Mouse (Mus musculus): ENCODE measurements at regions not wholly inside any gene's neighbourhood (a gene's known extent, or its start where the extent isn't known, plus 50 kb on each side); places are given as distances from the start of the nearest gene placed in this dataset.

- Histone ChIP-seq H3K36me3 (ENCODE audit: control insufficient read depth, insufficient read depth, low read length) (no peaks in the 10 kb centered on the region), H3K9me3 (ENCODE audit: control insufficient read depth, low read length) (no peaks in the 10 kb centered on the region), H3K27me3 (ENCODE audit: control insufficient read depth, insufficient read depth, low read length) (no peaks in the 10 kb centered on the region; the same call in 1 of the 2 replicates), H3K27ac (replicated peaks; ENCODE audit: low read depth, low read length) (no peak overlapping the region), H3K4me3 (replicated peaks; ENCODE audit: low read depth, low read length) (no peak overlapping the region), H3K4me2 (ENCODE audit: low read length) (no peak overlapping the region), H3K9ac (replicated peaks; ENCODE audit: low read length) (no peak overlapping the region), H3K4me1 (ENCODE audit: control insufficient read depth, insufficient read depth, low read length) (no peaks in the 10 kb centered on the region)
- DNase-seq = no peak
- WGBS = 31% methylated on average over 1 of the region's 1 CpGs
- ATAC-seq (ENCODE audit: low FRiP score, low TSS enrichment) = no peak
Measured at GRCm38 (mm10) chr10:21469961-21470360, 92.9 kb downstream of the Aldh8a1 start.

GRCm38 (mm10) chr10:21470589-21470988, 93.5 kb downstream of the Aldh8a1 start:
- no peaks in the 10 kb centered on the region for H3K4me1 ChIP-seq (ENCODE audit: control insufficient read depth, insufficient read depth, low read length)
- H3K27me3 ChIP-seq (ENCODE audit: control insufficient read depth, insufficient read depth, low read length) = no peaks in the 10 kb centered on the region; the same call in 1 of the 2 replicates
- H3K27ac ChIP-seq (replicated peaks; ENCODE audit: low read depth, low read length) = no peak overlapping the region
- H3K9me3 ChIP-seq (ENCODE audit: control insufficient read depth, low read length) = no peaks in the 10 kb centered on the region
- no peak overlapping the region for H3K4me2 ChIP-seq (ENCODE audit: low read length)
- no peaks in the 10 kb centered on the region for H3K36me3 ChIP-seq (ENCODE audit: control insufficient read depth, insufficient read depth, low read length)
- H3K4me3 ChIP-seq (replicated peaks; ENCODE audit: low read depth, low read length) = no peak overlapping the region
- 69% methylated on average over 20 of the region's 20 CpGs for WGBS
- no peak overlapping the region for H3K9ac ChIP-seq (replicated peaks; ENCODE audit: low read length)
- DNase-seq (no peak), ATAC-seq (ENCODE audit: low FRiP score, low TSS enrichment) (no peak)

GRCm38 (mm10) chr10:21474242-21474641, 97.2 kb downstream of the Aldh8a1 start:
- Histone ChIP-seq H3K9me3 (ENCODE audit: control insufficient read depth, low read length) (no peaks in the 10 kb centered on the region), H3K9ac (replicated peaks; ENCODE audit: low read length) (no peak overlapping the region), H3K27ac (replicated peaks; ENCODE audit: low read depth, low read length) (no peak overlapping the region), H3K4me3 (replicated peaks; ENCODE audit: low read depth, low read length) (no peak overlapping the region), H3K4me2 (ENCODE audit: low read length) (no peak overlapping the region), H3K27me3 (ENCODE audit: control insufficient read depth, insufficient read depth, low read length) (no peaks in the 10 kb centered on the region), H3K4me1 (ENCODE audit: control insufficient read depth, insufficient read depth, low read length) (no peaks in the 10 kb centered on the region), H3K36me3 (ENCODE audit: control insufficient read depth, insufficient read depth, low read length) (no peaks in the 10 kb centered on the region)
- ATAC-seq (ENCODE audit: low FRiP score, low TSS enrichment) (no peak), DNase-seq (no peak)
- WGBS = 73% methylated on average over 7 of the region's 7 CpGs

DNA sequence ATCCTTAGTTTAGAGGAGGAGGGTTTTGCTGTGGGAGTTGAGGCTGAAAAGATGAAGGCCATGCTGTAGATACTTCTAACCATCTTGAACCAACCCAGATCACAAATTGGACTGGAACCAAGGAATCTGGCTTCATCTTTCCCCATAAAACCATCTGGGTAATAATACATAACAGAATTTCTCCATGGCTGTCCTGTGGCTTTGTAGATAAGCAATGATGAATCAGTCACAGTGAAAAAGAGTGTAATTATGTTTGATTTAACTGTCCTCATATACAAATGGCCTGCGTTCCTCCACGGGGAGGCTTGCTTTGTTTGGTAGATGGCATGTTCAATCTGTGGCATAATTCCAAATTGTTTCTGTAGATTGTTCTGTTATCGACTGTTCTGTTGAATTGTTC, 100.9 kb downstream of the Aldh8a1 start:
- H3K27ac ChIP-seq (replicated peaks; ENCODE audit: low read depth, low read length) = no peak overlapping the region
- no peak overlapping the region for H3K4me3 ChIP-seq (replicated peaks; ENCODE audit: low read depth, low read length)
- no peak overlapping the region for H3K9ac ChIP-seq (replicated peaks; ENCODE audit: low read length)
- no peaks in the 10 kb centered on the region for H3K4me1 ChIP-seq (ENCODE audit: control insufficient read depth, insufficient read depth, low read length)
- DNase-seq (no peak), ATAC-seq (ENCODE audit: low FRiP score, low TSS enrichment) (no peak)
- H3K36me3 ChIP-seq (ENCODE audit: control insufficient read depth, insufficient read depth, low read length) = no peaks in the 10 kb centered on the region
- peaks cover 5% of the 10 kb centered on the region for H3K9me3 ChIP-seq (ENCODE audit: control insufficient read depth, low read length)
- H3K4me2 ChIP-seq (ENCODE audit: low read length) = no peak overlapping the region
- 84% methylated on average over 3 of the region's 3 CpGs for WGBS
- no peaks in the 10 kb centered on the region for H3K27me3 ChIP-seq (ENCODE audit: control insufficient read depth, insufficient read depth, low read length)

- H3K4me1 ChIP-seq (ENCODE audit: control insufficient read depth, insufficient read depth, low read length) = no peaks in the 10 kb centered on the region
- no peak for DNase-seq
- H3K27ac ChIP-seq (replicated peaks; ENCODE audit: low read depth, low read length) = no peak overlapping the region
- H3K36me3 ChIP-seq (ENCODE audit: control insufficient read depth, insufficient read depth, low read length) = no peaks in the 10 kb centered on the region
- peaks cover 5% of the 10 kb centered on the region for H3K9me3 ChIP-seq (ENCODE audit: control insufficient read depth, low read length)
- H3K4me2 ChIP-seq (ENCODE audit: low read length) = no peak overlapping the region
- no peak overlapping the region for H3K9ac ChIP-seq (replicated peaks; ENCODE audit: low read length)
- 91% methylated on average over 3 of the region's 3 CpGs for WGBS
- no peak overlapping the region for H3K4me3 ChIP-seq (replicated peaks; ENCODE audit: low read depth, low read length)
- ATAC-seq (ENCODE audit: low FRiP score, low TSS enrichment) = no peak
- no peaks in the 10 kb centered on the region for H3K27me3 ChIP-seq (ENCODE audit: control insufficient read depth, insufficient read depth, low read length)
Measured at GRCm38 (mm10) chr10:21479403-21479802, 102.3 kb downstream of the Aldh8a1 start.

DNA sequence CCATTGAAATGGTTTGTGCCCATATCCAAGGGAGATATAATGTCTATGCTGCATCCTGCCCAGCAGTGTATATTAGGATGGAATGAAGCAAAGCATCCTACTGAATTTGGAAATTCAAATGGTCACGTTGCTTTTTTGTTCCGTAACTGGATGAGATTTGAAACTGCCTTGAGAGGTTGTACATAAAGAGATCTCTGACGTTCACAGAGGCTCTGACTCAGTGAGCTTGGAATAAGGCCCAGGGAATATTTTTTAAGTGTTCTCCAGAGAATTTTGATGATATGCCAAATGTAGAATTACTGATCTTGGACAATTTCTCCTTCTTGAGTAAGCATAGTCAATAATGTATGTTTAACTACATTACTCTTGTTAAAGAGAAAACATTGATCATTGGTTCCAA, 104.2 kb downstream of the Aldh8a1 start:
- Histone ChIP-seq H3K9ac (replicated peaks; ENCODE audit: low read length) (no peak overlapping the region), H3K27ac (replicated peaks; ENCODE audit: low read depth, low read length) (no peak overlapping the region), H3K9me3 (ENCODE audit: control insufficient read depth, low read length) (peaks cover 5% of the 10 kb centered on the region), H3K4me2 (ENCODE audit: low read length) (no peak overlapping the region), H3K4me1 (ENCODE audit: control insufficient read depth, insufficient read depth, low read length) (0 out of 2 replicates have a peak, but pooled peaks cover 4% of the 10 kb centered on the region), H3K36me3 (ENCODE audit: control insufficient read depth, insufficient read depth, low read length) (no peaks in the 10 kb centered on the region), H3K27me3 (ENCODE audit: control insufficient read depth, insufficient read depth, low read length) (no peaks in the 10 kb centered on the region), H3K4me3 (replicated peaks; ENCODE audit: low read depth, low read length) (no peak overlapping the region)
- WGBS = 96% methylated on average over 3 of the region's 3 CpGs
- DNase-seq = no peak
- ATAC-seq (ENCODE audit: low FRiP score, low TSS enrichment) = no peak

GRCm38 (mm10) chr10:21482055-21482454, 105.0 kb downstream of the Aldh8a1 start:
- DNase-seq = peak; percentile 23
- no peak overlapping the region for H3K4me3 ChIP-seq (replicated peaks; ENCODE audit: low read depth, low read length)
- no peak overlapping the region for H3K27ac ChIP-seq (replicated peaks; ENCODE audit: low read depth, low read length)
- no peak overlapping the region for H3K9ac ChIP-seq (replicated peaks; ENCODE audit: low read length)
- no peak for ATAC-seq (ENCODE audit: low FRiP score, low TSS enrichment)
- no peaks in the 10 kb centered on the region for H3K36me3 ChIP-seq (ENCODE audit: control insufficient read depth, insufficient read depth, low read length)
- H3K4me2 ChIP-seq (ENCODE audit: low read length) = no peak overlapping the region
- H3K4me1 ChIP-seq (ENCODE audit: control insufficient read depth, insufficient read depth, low read length) = 0 out of 2 replicates have a peak, but pooled peaks cover 4% of the 10 kb centered on the region
- WGBS = 54% methylated on average over 4 of the region's 4 CpGs
- H3K27me3 ChIP-seq (ENCODE audit: control insufficient read depth, insufficient read depth, low read length) = no peaks in the 10 kb centered on the region
- peaks cover 5% of the 10 kb centered on the region for H3K9me3 ChIP-seq (ENCODE audit: control insufficient read depth, low read length)

GRCm38 (mm10) chr10:21482659-21483058, 105.6 kb downstream of the Aldh8a1 start:
- no peak overlapping the region for H3K4me2 ChIP-seq (ENCODE audit: low read length)
- H3K27ac ChIP-seq (replicated peaks; ENCODE audit: low read depth, low read length) = no peak overlapping the region

DNA sequence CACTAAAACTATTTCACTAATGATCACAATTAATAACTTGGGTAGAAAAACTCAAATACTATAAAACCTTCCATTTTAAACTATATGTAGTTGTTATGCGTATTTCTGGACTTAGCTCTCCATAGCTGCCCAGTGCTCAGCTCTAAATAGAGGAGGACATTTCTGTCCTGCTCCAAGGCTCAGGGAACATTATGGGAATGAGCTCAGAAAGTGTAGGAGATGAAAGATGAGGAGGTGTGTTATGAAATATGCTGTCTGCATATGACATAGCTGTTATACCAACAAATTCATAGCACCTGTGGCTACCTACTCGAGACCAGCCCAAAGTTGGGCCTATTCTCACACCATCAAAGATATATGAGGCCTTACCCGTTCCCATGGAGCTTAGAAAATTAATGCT, 106.3 kb downstream of the Aldh8a1 start:
- H3K4me1 ChIP-seq (ENCODE audit: control insufficient read depth, insufficient read depth, low read length) = 0 out of 2 replicates have a peak, but pooled peaks cover 4% of the 10 kb centered on the region
- H3K9ac ChIP-seq (replicated peaks; ENCODE audit: low read length) = no peak overlapping the region
- ATAC-seq (ENCODE audit: low FRiP score, low TSS enrichment) (no peak), DNase-seq (no peak)
- no peak overlapping the region for H3K4me2 ChIP-seq (ENCODE audit: low read length)
- H3K36me3 ChIP-seq (ENCODE audit: control insufficient read depth, insufficient read depth, low read length) = no peaks in the 10 kb centered on the region
- H3K4me3 ChIP-seq (replicated peaks; ENCODE audit: low read depth, low read length) = no peak overlapping the region
- no peaks in the 10 kb centered on the region for H3K27me3 ChIP-seq (ENCODE audit: control insufficient read depth, insufficient read depth, low read length)
- WGBS = 91% methylated on average over 3 of the region's 3 CpGs
- H3K9me3 ChIP-seq (ENCODE audit: control insufficient read depth, low read length) = peaks cover 5% of the 10 kb centered on the region
- no peak overlapping the region for H3K27ac ChIP-seq (replicated peaks; ENCODE audit: low read depth, low read length)

More at GRCm38 (mm10) chr10:21482659-21483058, 105.6 kb downstream of the Aldh8a1 start:
- H3K4me3 ChIP-seq (replicated peaks; ENCODE audit: low read depth, low read length) = no peak overlapping the region
- no peaks in the 10 kb centered on the region for H3K27me3 ChIP-seq (ENCODE audit: control insufficient read depth, insufficient read depth, low read length)
- H3K36me3 ChIP-seq (ENCODE audit: control insufficient read depth, insufficient read depth, low read length) = no peaks in the 10 kb centered on the region
- 42% methylated on average over 9 of the region's 9 CpGs for WGBS
- no peak overlapping the region for H3K9ac ChIP-seq (replicated peaks; ENCODE audit: low read length)
- peaks cover 5% of the 10 kb centered on the region for H3K9me3 ChIP-seq (ENCODE audit: control insufficient read depth, low read length)
- no peak for ATAC-seq (ENCODE audit: low FRiP score, low TSS enrichment)
- H3K4me1 ChIP-seq (ENCODE audit: control insufficient read depth, insufficient read depth, low read length) = 0 out of 2 replicates have a peak, but pooled peaks cover 4% of the 10 kb centered on the region
- no peak for DNase-seq

Data from midbrain, embryonic 14.5 days (tissue).